Mouse (Mus musculus) pancreas, adult 10 weeks (tissue): ENCODE data around the gene Camsap3. TPM values are rescaled to one million over a fixed set of nuclear protein-coding genes. Genes with fewer than 3 reads are reported as not detected.

Experiments used
- polyA plus RNA-seq: library from polyadenylated mRNA; stranded (reverse); fragments of 350-450 nt; fragmentation: Illumina TruSeq; extraction: RNeasy Lipid Tissue Mini Kit (QIAGEN cat#74804); gene quantifications from one replicate; pipeline ENCODE4 v1.2.3, GENCODE M21; 2015; ENCODE audit warnings: low read depth, low replicate concordance; ENCODE audit not compliant: insufficient read depth

Camsap3 gene
- polyA plus RNA-seq: 25.9 TPM

GRCm38 (mm10) chr8:3586993-3587390 lies at the start of gene Camsap3:
Camsap3 (plus strand) TSS chr8:3587293.

GRCm38 (mm10) chr8:3567641-3568371 lies 19.3 kb upstream of the Camsap3 start, which contains the start of gene C330021F23Rik:
C330021F23Rik (plus strand) TSS chr8:3567990.

GRCm38 (mm10) chr8:3621199-3621970 lies 34.3 kb downstream of the Camsap3 start, which contains the start of the genes Xab2 and Pet100:
Xab2 (minus strand) TSS chr8:3621316.
Pet100 (plus strand) TSS chr8:3621548.

GRCm38 (mm10) chr8:3625445-3625844 lies 38.4 kb downstream of the Camsap3 start, which contains the start of gene Pcp2:
Pcp2 (minus strand) TSS chr8:3625545.

GRCm38 (mm10) chr8:3630647-3631477 lies 43.8 kb downstream of the Camsap3 start, which contains the start of gene Stxbp2:
Stxbp2 (plus strand) TSS chr8:3630955.

GRCm38 (mm10) chr8:3655526-3655925 lies 68.4 kb downstream of the Camsap3 start, which contains the start of gene Retn:
Retn (plus strand) TSS chr8:3655770.

Other genes starting within 250 kb of the Camsap3 start
- gene A430078G23Rik, start 233.9 kb upstream of the Camsap3 start, polyA plus RNA-seq: not detected
- 7.0 TPM for gene Arhgef18, start 194.3 kb upstream of the Camsap3 start, polyA plus RNA-seq
- gene Pex11g, start 119.6 kb upstream of the Camsap3 start, polyA plus RNA-seq: 7.6 TPM
- gene Tex45, start 116.4 kb upstream of the Camsap3 start, polyA plus RNA-seq: not detected
- 4.5 TPM for gene Zfp358, start 94.2 kb upstream of the Camsap3 start, polyA plus RNA-seq
- gene Mcoln1, start 86.8 kb upstream of the Camsap3 start, polyA plus RNA-seq: 19.2 TPM
- gene Pnpla6, start 71.9 kb upstream of the Camsap3 start, polyA plus RNA-seq: 17.7 TPM
- gene C330021F23Rik, start 19.3 kb upstream of the Camsap3 start, polyA plus RNA-seq: not detected
- 8.2 TPM for gene Xab2, start 34.0 kb downstream of the Camsap3 start, polyA plus RNA-seq
- 18.4 TPM for gene Pet100, start 34.3 kb downstream of the Camsap3 start, polyA plus RNA-seq
- not detected for gene Pcp2, start 38.3 kb downstream of the Camsap3 start, polyA plus RNA-seq
- gene Stxbp2, start 43.7 kb downstream of the Camsap3 start, polyA plus RNA-seq: 86.7 TPM
- 15.3 TPM for gene Retn, start 68.5 kb downstream of the Camsap3 start, polyA plus RNA-seq
- gene Mcemp1, start 78.5 kb downstream of the Camsap3 start, polyA plus RNA-seq: not detected
- gene Fcor, start 85.1 kb downstream of the Camsap3 start, polyA plus RNA-seq: 4.2 TPM
- 4.5 TPM for gene Trappc5, start 89.0 kb downstream of the Camsap3 start, polyA plus RNA-seq
- gene Fcer2a, start 106.9 kb downstream of the Camsap3 start, polyA plus RNA-seq: not detected
- gene Clec4g, start 133.4 kb downstream of the Camsap3 start, polyA plus RNA-seq: not detected
- 1.0 TPM for gene Cd209a, start 161.7 kb downstream of the Camsap3 start, polyA plus RNA-seq